Mouse (Mus musculus): ENCODE data around the gene Clk3. TPM values are rescaled to one million over a fixed set of nuclear protein-coding genes. Genes with fewer than 3 reads are reported as not detected.

Clk3 gene
- total RNA-seq (2023): 100 to 1,000 TPM; 227 to 232 TPM

DNA sequence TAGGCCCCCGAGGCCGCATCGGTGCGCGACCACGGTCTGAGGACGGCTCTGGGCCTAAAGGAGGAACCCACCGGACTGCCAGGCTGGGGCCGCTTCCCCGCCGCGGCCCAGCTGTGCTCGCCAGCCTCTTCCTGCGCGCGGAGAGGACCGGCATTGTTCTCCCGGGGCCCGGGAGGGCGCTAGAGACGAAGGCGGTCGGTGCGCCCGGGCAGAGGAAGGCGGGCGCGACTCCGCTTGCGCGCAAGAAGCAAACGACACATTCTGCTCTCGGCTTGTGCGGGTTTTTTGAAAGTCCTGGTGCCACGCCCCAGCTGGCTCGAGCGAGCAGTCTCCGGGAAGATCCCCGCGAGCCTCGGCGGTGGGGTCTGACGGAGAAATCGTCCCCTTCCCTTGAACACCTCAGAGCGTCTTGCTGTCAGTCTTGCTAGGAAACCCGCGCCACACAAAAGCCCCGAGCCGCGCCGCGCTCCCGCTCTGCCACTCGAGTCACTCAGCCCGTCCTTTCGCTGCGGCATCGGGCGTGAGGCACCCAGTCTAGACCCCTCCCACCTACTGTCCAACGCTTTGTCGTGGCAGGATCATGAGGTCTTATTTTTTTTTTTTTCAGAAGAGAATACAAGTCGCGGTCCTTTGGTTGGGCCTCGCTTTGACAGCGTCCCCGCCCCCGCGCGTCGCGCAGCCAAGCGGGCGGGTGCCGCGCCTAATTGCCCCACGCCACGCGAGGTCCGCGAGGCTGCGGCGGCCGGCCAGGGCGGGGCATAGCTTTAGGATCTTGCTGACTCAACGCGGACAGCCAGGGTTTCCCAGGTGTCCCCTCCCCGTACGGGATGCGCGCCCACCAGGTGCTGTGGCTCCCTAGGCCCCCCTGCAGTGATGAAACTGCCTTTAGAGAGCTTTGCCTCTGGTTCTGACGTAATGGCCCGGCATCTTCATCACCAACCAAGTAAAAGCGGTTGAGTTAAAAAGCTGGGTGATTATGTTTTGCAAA, at the start of gene Clk3:
Gene Clk3, minus strand, starts transcription at position 497 of the 988 bp plus-strand sequence.

DNA sequence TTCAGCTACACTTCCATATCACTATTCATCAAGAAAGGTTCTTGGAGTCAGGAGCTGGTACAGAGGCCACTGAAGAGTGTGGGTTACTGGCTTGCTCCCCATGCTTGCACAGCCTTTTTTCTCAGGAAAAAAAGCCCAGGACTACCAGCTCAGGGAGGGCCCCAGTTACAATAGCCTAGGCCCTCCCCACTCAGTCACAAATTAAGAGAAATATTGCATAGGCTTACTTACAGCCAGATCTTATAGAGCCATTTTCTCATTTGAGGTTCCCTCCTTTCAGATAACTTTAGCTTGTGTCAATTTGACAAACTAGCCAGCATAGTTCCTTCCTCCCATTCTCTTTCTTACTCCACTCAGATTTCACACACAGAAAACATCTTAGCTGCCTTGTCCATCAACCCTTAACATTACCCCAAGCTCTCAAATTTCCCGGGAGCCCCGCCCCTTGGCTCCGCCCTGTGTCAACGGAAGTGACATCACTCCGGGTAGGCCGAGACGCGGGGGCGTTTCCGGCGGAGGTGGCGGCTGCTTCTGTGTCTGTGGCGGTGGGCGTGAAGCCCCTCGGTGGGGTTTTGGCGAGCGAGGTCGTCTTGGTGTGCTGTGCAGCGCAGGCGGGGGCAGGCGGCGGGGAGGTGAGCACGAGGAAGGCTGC, 57.5 kb downstream of the Clk3 start, which contains the start of gene Edc3:
Gene Edc3, plus strand, starts transcription at position 473 of the 652 bp plus-strand sequence.

Other genes starting within 250 kb of the Clk3 start
- 100 to 1,000 TPM; 145 to 158 TPM for gene Cox5a, start 244.6 kb downstream of the Clk3 start, total RNA-seq (2023)
- gene Fam219b, start 228.3 kb downstream of the Clk3 start, total RNA-seq (2023): 10 to 100 TPM; 15.8 to 16.1 TPM
- 10 to 100 TPM; 12.0 to 12.1 TPM for gene Mpi, start 213.1 kb downstream of the Clk3 start, total RNA-seq (2023)
- gene Scamp2, start 204.9 kb downstream of the Clk3 start, total RNA-seq (2023): 100 to 1,000 TPM; 122 to 136 TPM
- gene Ulk3, start 176.4 kb downstream of the Clk3 start, total RNA-seq (2023): 10 to 100 TPM; 31.8 to 33.3 TPM
- not detected for gene Cplx3, start 159.6 kb downstream of the Clk3 start, total RNA-seq (2023)
- not detected for gene Lman1l, start 145.1 kb downstream of the Clk3 start, total RNA-seq (2023)
- 100 to 1,000 TPM; 359 to 372 TPM for gene Csk, start 112.2 kb downstream of the Clk3 start, total RNA-seq (2023)
- not detected for gene Cyp1a2, start 82.2 kb downstream of the Clk3 start, total RNA-seq (2023)
- gene Cyp1a1, start 77.9 kb downstream of the Clk3 start, total RNA-seq (2023): not detected
- 10 to 100 TPM; 14.9 to 15.0 TPM for gene Edc3, start 57.3 kb downstream of the Clk3 start, total RNA-seq (2023)
- gene Arid3b, start 70.9 kb upstream of the Clk3 start, total RNA-seq (2023): 10 to 100 TPM; 17.9 to 19.7 TPM
- gene Ubl7, start 145.1 kb upstream of the Clk3 start, total RNA-seq (2023): 10 to 100 TPM; 68.9 to 77.2 TPM
- gene Sema7a, start 174.3 kb upstream of the Clk3 start, total RNA-seq (2023): 1 to 10 TPM in 1 of 2 experiments, under 1 TPM in 1; 0.88 to 1.4 TPM
- gene Cyp11a1, start 240.6 kb upstream of the Clk3 start, total RNA-seq (2023): not detected